Mouse (Mus musculus) adrenal gland, adult 18-20 months (tissue): ENCODE results near the gene 1700001J03Rik. TPM values are rescaled to one million over a fixed set of nuclear protein-coding genes. Genes with fewer than 3 reads are reported as not detected.
"Not testable (repeated sequence)": the region's sequence is repeated elsewhere in the genome, so short reads cannot be mapped to it uniquely, and the experiment has no call there.

Experiments
- DNase-seq, 2 experiments: peaks; one replicate each; pipeline ENCODE4 v3.0.0; 2021 to 2022; ENCODE audit warnings: low spot score in 2 of 2
- total RNA-seq, 2 experiments: library from RNA; stranded (reverse); gene quantifications; 1 replicate in 1 of 2; 2 replicates in 1 of 2; pipeline ENCODE4 v1.2.3; 2021

The 1700001J03Rik gene
- total RNA-seq, 2 experiments from 2014 or later, result 0.73 to 0.99 TPM

DNA sequence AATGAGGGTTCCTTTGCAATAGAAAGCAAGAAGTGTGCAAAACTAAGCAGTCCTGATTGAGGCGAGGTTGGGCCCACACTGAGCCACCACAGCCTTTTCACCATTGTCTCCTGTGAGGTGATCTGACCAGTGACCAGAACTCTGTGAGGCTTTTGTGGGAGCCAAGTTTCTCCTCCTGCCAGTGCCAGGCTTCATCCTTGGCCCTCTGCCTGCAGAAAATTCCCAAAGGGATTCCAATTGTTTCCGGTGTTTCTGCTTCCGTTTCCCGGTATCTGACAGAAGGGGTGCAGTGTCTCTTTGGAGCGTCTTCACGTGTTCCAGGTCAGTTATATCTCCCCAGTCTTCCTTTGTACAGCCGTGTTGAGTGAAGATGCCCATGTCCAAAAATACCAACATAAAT, 3.6 kb upstream of the 1700001J03Rik start:
- DNase-seq, result no peak

GRCm38 (mm10) chr5:146188144-146188543, 3.0 kb upstream of the 1700001J03Rik start:
- DNase-seq, result no peak

GRCm38 (mm10) chr5:146187441-146187840, 2.3 kb upstream of the 1700001J03Rik start:
- DNase-seq, result peak; percentile 60 to 63

DNA sequence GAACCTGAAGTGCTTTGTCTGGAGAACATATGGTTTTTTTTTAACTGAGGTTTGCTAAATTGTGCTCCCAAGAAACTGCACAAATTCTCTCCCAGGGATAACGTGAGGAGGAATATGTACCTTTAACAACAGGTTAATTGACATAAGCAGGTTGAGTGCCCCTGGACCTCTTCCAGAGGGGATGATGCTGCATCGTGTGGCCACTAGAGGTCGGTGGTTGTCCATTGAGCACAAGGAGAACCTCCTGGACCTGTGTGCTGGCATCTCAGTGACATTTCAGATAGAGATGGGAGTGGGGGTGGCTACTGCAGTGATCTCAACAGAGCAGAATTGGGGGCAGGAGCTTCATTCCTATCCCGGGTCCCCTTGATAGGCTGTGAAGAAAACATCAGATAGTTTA, 12.4 kb downstream of the 1700001J03Rik start:
- DNase-seq, result not testable (repeated sequence)

GRCm38 (mm10) chr5:146170621-146171020, 14.5 kb downstream of the 1700001J03Rik start, which contains the start of gene Gm6309:
TSS of gene Gm6309 (minus strand) at chr5:146170721.
- DNase-seq, result not testable (repeated sequence)

GRCm38 (mm10) chr5:146160439-146160838, 24.7 kb downstream of the 1700001J03Rik start, which contains the start of gene Gm5565:
TSS of gene Gm5565 (minus strand) at chr5:146160539.
- not testable (repeated sequence) for DNase-seq

GRCm38 (mm10) chr5:146158326-146158725, 26.8 kb downstream of the 1700001J03Rik start:
- not testable (repeated sequence) for DNase-seq

- no peak for DNase-seq
Observed at GRCm38 (mm10) chr5:146150454-146150853, 34.6 kb downstream of the 1700001J03Rik start.

GRCm38 (mm10) chr5:146147903-146148302, 37.2 kb downstream of the 1700001J03Rik start:
- no peak for DNase-seq

Other genes starting within 250 kb of the 1700001J03Rik start
- under 1 TPM in 1 of 2 experiments, not detected in 1; 0.20 TPM for gene Cyp3a25, start 175.7 kb downstream of the 1700001J03Rik start, total RNA-seq
- not detected for gene Cyp3a59, start 106.0 kb downstream of the 1700001J03Rik start, total RNA-seq
- not detected for gene Gm5565, start 24.8 kb downstream of the 1700001J03Rik start, total RNA-seq
- gene Gm6309, start 14.6 kb downstream of the 1700001J03Rik start, total RNA-seq, result not detected
- 10 to 100 TPM; 47.2 to 74.5 TPM for gene Rnf6, start 36.3 kb upstream of the 1700001J03Rik start, total RNA-seq
- 10 to 100 TPM; 43.5 to 91.1 TPM for gene Cdk8, start 45.9 kb upstream of the 1700001J03Rik start, total RNA-seq
- 10 to 100 TPM; 12.7 to 21.1 TPM for gene Wasf3, start 199.7 kb upstream of the 1700001J03Rik start, total RNA-seq